Mouse (Mus musculus) liver, embryonic 15.5 days (tissue): ENCODE measurements around the gene Fbxl22. TPM values are rescaled to one million over a fixed set of nuclear protein-coding genes. Genes with fewer than 3 reads are reported as not detected.

Source experiments
- ATAC-seq: fragments of 200-750 bp; cut with Nextera tagmentation; 2 replicates; pipeline ENCODE4 v1.8.0; 2017; ENCODE audit warnings: moderate number of reproducible peaks, mild to moderate bottlenecking, moderate library complexity; ENCODE audit not compliant: insufficient read depth
- H3K27ac ChIP-seq: fragments of 300-500 bp; sonication (generic); replicated peaks from 2 replicates; pipeline ENCODE4 v1.5.1; 2015; ENCODE audit warnings: mild to moderate bottlenecking, inconsistent platforms
- H3K27me3 ChIP-seq: fragments of 300-500 bp; sonication (generic); 2 replicates; pipeline ENCODE4 v1.6.1; 2015; ENCODE audit warnings: mild to moderate bottlenecking, inconsistent platforms
- H3K36me3 ChIP-seq: fragments of 300-500 bp; sonication (generic); replicated peaks from 2 replicates; pipeline ENCODE4 v1.6.1; 2015; ENCODE audit warnings: moderate library complexity, mild to moderate bottlenecking, inconsistent platforms
- H3K4me1 ChIP-seq: fragments of 300-500 bp; sonication (generic); replicated peaks from 2 replicates; pipeline ENCODE4 v1.6.1; 2015; ENCODE audit warnings: inconsistent platforms
- H3K4me2 ChIP-seq: fragments of 300-500 bp; sonication (generic); 2 replicates; pipeline ENCODE4 v1.6.1; 2015; ENCODE audit warnings: moderate library complexity, mild to moderate bottlenecking, inconsistent platforms
- H3K4me3 ChIP-seq: fragments of 300-500 bp; sonication (generic); replicated peaks from 2 replicates; pipeline ENCODE4 v1.5.1; 2015; ENCODE audit warnings: mild to moderate bottlenecking, inconsistent platforms
- H3K9ac ChIP-seq: fragments of 300-500 bp; sonication (generic); 2 replicates; pipeline ENCODE4 v1.6.1; 2015; ENCODE audit warnings: moderate library complexity, mild to moderate bottlenecking, inconsistent platforms
- H3K9me3 ChIP-seq: fragments of 300-500 bp; sonication (generic); replicated peaks from 2 replicates; pipeline ENCODE4 v1.6.1; 2016; ENCODE audit warnings: inconsistent platforms
- WGBS: fragments of 180-500 bp; shearing (Covaris S2); methylation state at CpG from one replicate; pipeline ENCODE4 v1.1.7; 2015; ENCODE audit warnings: mixed read lengths; ENCODE audit not compliant: insufficient replicate concordance; 5-methylcytosine and 5-hydroxymethylcytosine counted together
- polyA plus RNA-seq: library from polyadenylated mRNA; unstranded; fragments of >200 nt; fragmentation: Nextera tagmentation; extraction: Ambion mirVana; gene quantifications from 2 replicates; pipeline ENCODE4 v1.2.1, GENCODE M21; 2015

The Fbxl22 gene
- polyA plus RNA-seq, result 1.0 and 1.5 TPM in 2 replicates

GRCm38 (mm10) chr9:66514256-66514770 lies at the start of gene Fbxl22:
TSS of gene Fbxl22 (minus strand) at chr9:66514593.
- Histone ChIP-seq H3K27me3 (no peaks in the 10 kb centered on the region), H3K27ac (no peak within 1 kb of the TSS), H3K4me3 (no peak within 1 kb of the TSS), H3K4me2 (no peak within 1 kb of the TSS), H3K4me1 (peaks cover 53% of the 10 kb centered on the region), H3K9ac (no peak within 1 kb of the TSS), H3K36me3 (peaks cover 74% of the 10 kb centered on the region), H3K9me3 (no peaks in the 10 kb centered on the region)
- no peak for ATAC-seq
- 73% methylated on average over 17 of the region's 17 CpGs for WGBS

GRCm38 (mm10) chr9:66562215-66562614 lies 47.8 kb upstream of the Fbxl22 start:
- H3K36me3 ChIP-seq, result no peaks in the 10 kb centered on the region
- WGBS, result 58% methylated on average over 1 of the region's 1 CpGs
- ATAC-seq, result no peak

GRCm38 (mm10) chr9:66561496-66561895 lies 47.1 kb upstream of the Fbxl22 start:
- Histone ChIP-seq H3K27ac (no peak overlapping the region), H3K4me2 (no peak overlapping the region), H3K36me3 (no peaks in the 10 kb centered on the region), H3K4me1 (peaks cover 14% of the 10 kb centered on the region), H3K27me3 (no peaks in the 10 kb centered on the region), H3K4me3 (no peak overlapping the region), H3K9ac (no peak overlapping the region), H3K9me3 (no peaks in the 10 kb centered on the region)
- no peak for ATAC-seq
- 73% methylated on average over 2 of the region's 2 CpGs for WGBS

More at GRCm38 (mm10) chr9:66562215-66562614, 47.8 kb upstream of the Fbxl22 start:
- Histone ChIP-seq H3K27me3 (no peaks in the 10 kb centered on the region), H3K27ac (no peak overlapping the region), H3K4me2 (no peak overlapping the region), H3K9me3 (no peaks in the 10 kb centered on the region), H3K4me3 (no peak overlapping the region), H3K9ac (no peak overlapping the region), H3K4me1 (peaks cover 14% of the 10 kb centered on the region)

GRCm38 (mm10) chr9:66560728-66561127 lies 46.3 kb upstream of the Fbxl22 start:
- 66% methylated on average over 1 of the region's 1 CpGs for WGBS
- H3K36me3 ChIP-seq, result no peaks in the 10 kb centered on the region
- H3K27me3 ChIP-seq, result no peaks in the 10 kb centered on the region

GRCm38 (mm10) chr9:66560295-66560694 lies 45.9 kb upstream of the Fbxl22 start:
- Histone ChIP-seq H3K9me3 (no peaks in the 10 kb centered on the region), H3K4me1 (peaks cover 14% of the 10 kb centered on the region), H3K27ac (no peak overlapping the region), H3K27me3 (no peaks in the 10 kb centered on the region), H3K4me2 (no peak overlapping the region), H3K36me3 (no peaks in the 10 kb centered on the region), H3K9ac (no peak overlapping the region), H3K4me3 (no peak overlapping the region)
- no peak for ATAC-seq
- WGBS, result 18% methylated on average over 2 of the region's 2 CpGs

More at GRCm38 (mm10) chr9:66560728-66561127, 46.3 kb upstream of the Fbxl22 start:
- no peaks in the 10 kb centered on the region for H3K9me3 ChIP-seq
- no peak overlapping the region for H3K9ac ChIP-seq
- no peak overlapping the region for H3K4me2 ChIP-seq
- no peak for ATAC-seq
- H3K27ac ChIP-seq, result no peak overlapping the region
- H3K4me1 ChIP-seq, result peaks cover 14% of the 10 kb centered on the region
- H3K4me3 ChIP-seq, result no peak overlapping the region

GRCm38 (mm10) chr9:66558971-66559370 lies 44.6 kb upstream of the Fbxl22 start:
- Histone ChIP-seq H3K4me2 (no peak overlapping the region), H3K9ac (no peak overlapping the region), H3K4me1 (peaks cover 12% of the 10 kb centered on the region), H3K27ac (no peak overlapping the region), H3K36me3 (no peaks in the 10 kb centered on the region; the same call in 1 of the 2 replicates), H3K4me3 (no peak overlapping the region), H3K9me3 (no peaks in the 10 kb centered on the region), H3K27me3 (no peaks in the 10 kb centered on the region)
- 90% methylated on average over 4 of the region's 4 CpGs for WGBS
- ATAC-seq, result no peak

DNA sequence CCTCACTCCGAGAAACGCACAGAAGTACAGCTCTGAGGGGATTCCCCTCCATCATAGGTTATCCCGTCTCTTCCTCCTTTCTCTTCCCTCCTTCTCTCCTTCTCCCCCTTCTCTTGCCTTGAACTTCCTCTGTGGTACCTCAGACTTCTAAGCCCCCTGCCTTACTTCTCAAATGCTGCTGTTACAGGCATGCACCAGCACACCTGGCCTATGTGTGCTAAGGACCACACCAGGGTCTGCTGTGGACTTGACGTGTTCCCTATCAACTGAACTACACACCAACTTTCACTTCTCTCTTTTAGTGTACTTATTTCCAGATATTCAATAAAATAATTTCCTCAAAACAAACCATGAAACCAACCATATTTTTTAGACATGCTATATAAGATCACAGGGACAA lies 28.4 kb upstream of the Fbxl22 start:
- H3K27me3 ChIP-seq, result no peaks in the 10 kb centered on the region
- WGBS, result 74% methylated on average over 4 of the region's 4 CpGs
- H3K36me3 ChIP-seq, result peaks cover 61% of the 10 kb centered on the region
- H3K9ac ChIP-seq, result no peak overlapping the region
- no peak overlapping the region for H3K4me2 ChIP-seq
- ATAC-seq, result no peak
- no peak overlapping the region for H3K27ac ChIP-seq
- H3K9me3 ChIP-seq, result no peaks in the 10 kb centered on the region
- H3K4me1 ChIP-seq, result no peaks in the 10 kb centered on the region
- H3K4me3 ChIP-seq, result no peak overlapping the region

GRCm38 (mm10) chr9:66521595-66521994 lies 7.2 kb upstream of the Fbxl22 start:
- no peak for ATAC-seq
- H3K36me3 ChIP-seq, result peaks cover 74% of the 10 kb centered on the region

GRCm38 (mm10) chr9:66520299-66520698 lies 5.9 kb upstream of the Fbxl22 start:
- H3K4me1 ChIP-seq, result no peaks in the 10 kb centered on the region
- H3K9ac ChIP-seq, result no peak overlapping the region
- peaks cover 76% of the 10 kb centered on the region for H3K36me3 ChIP-seq
- H3K4me2 ChIP-seq, result no peak overlapping the region
- no peaks in the 10 kb centered on the region for H3K27me3 ChIP-seq
- ATAC-seq, result no peak
- 90% methylated on average over 4 of the region's 4 CpGs for WGBS
- no peak overlapping the region for H3K27ac ChIP-seq
- H3K9me3 ChIP-seq, result no peaks in the 10 kb centered on the region
- no peak overlapping the region for H3K4me3 ChIP-seq

More at GRCm38 (mm10) chr9:66521595-66521994, 7.2 kb upstream of the Fbxl22 start:
- H3K4me2 ChIP-seq, result no peak overlapping the region
- H3K9me3 ChIP-seq, result no peaks in the 10 kb centered on the region
- H3K27ac ChIP-seq, result no peak overlapping the region
- H3K27me3 ChIP-seq, result no peaks in the 10 kb centered on the region
- 90% methylated on average over 3 of the region's 3 CpGs for WGBS
- H3K9ac ChIP-seq, result no peak overlapping the region
- H3K4me1 ChIP-seq, result no peaks in the 10 kb centered on the region
- no peak overlapping the region for H3K4me3 ChIP-seq

GRCm38 (mm10) chr9:66518901-66519300 lies 4.5 kb upstream of the Fbxl22 start:
- 78% methylated on average over 5 of the region's 5 CpGs for WGBS
- no peak for ATAC-seq
- Histone ChIP-seq H3K36me3 (peaks cover 87% of the 10 kb centered on the region), H3K9ac (no peak overlapping the region), H3K27me3 (no peaks in the 10 kb centered on the region), H3K27ac (no peak overlapping the region), H3K4me1 (peaks cover 8% of the 10 kb centered on the region), H3K4me3 (no peak overlapping the region), H3K9me3 (no peaks in the 10 kb centered on the region), H3K4me2 (no peak overlapping the region)

GRCm38 (mm10) chr9:66518251-66518650 lies 3.9 kb upstream of the Fbxl22 start:
- ATAC-seq, result no peak
- WGBS, result 85% methylated on average over 5 of the region's 5 CpGs
- Histone ChIP-seq H3K4me1 (peaks cover 14% of the 10 kb centered on the region), H3K9ac (no peak overlapping the region), H3K9me3 (no peaks in the 10 kb centered on the region), H3K27me3 (no peaks in the 10 kb centered on the region), H3K4me2 (no peak overlapping the region), H3K4me3 (no peak overlapping the region), H3K27ac (no peak overlapping the region), H3K36me3 (peaks cover 87% of the 10 kb centered on the region)

DNA sequence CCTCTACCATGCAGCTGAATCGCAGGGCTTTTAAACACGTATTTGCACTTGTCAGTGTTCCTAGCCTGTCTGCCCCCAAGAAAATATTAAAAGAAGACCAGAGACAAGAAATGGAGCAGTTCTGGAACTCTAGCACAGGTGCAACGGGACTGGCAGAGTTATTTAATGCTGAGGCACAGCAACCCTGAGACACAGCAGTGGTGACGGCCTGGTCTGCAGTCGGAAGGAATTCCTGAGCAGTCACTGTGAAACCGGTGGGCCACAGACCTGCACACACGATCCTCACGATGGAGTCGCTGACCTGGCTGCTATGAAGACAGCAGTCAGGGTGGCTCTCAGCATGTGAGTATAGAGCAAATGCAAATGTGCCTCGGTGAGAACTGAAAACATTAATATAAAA lies 3.4 kb upstream of the Fbxl22 start:
- H3K36me3 ChIP-seq, result peaks cover 84% of the 10 kb centered on the region
- 87% methylated on average over 10 of the region's 10 CpGs for WGBS

More for the DNA sequence above, 3.4 kb upstream of the Fbxl22 start:
- no peak overlapping the region for H3K4me3 ChIP-seq
- peaks cover 19% of the 10 kb centered on the region for H3K4me1 ChIP-seq
- no peak overlapping the region for H3K27ac ChIP-seq
- H3K4me2 ChIP-seq, result no peak overlapping the region
- no peak for ATAC-seq
- H3K9ac ChIP-seq, result no peak overlapping the region
- no peaks in the 10 kb centered on the region for H3K27me3 ChIP-seq
- no peaks in the 10 kb centered on the region for H3K9me3 ChIP-seq
